Mouse (Mus musculus) testis, postnatal 14 days (tissue): ENCODE measurements around the gene Gm21788.
"Not testable (repeated sequence)": the region's sequence is repeated elsewhere in the genome, so short reads cannot be mapped to it uniquely, and the experiment has no call there.

Experiments used
- DNase-seq: peaks from one replicate; pipeline ENCODE4 v3.0.0; 2021; ENCODE audit warnings: low spot score

Gene Gm21788

GRCm38 (mm10) chrY:7404710-7405109, at the start of gene Gm21788:
TSS of gene Gm21788 (plus strand) at chrY:7405010.
- DNase-seq = not testable (repeated sequence)
